Mouse (Mus musculus): ENCODE measurements at regions not wholly inside any gene's neighbourhood (a gene's known extent, or its start where the extent isn't known, plus 50 kb on each side); places are given as distances from the start of the nearest gene placed in this dataset.
A peak's percentile ranks its signal among the peaks of the same experiment; 100 is the strongest.

- no peak for DNase-seq
These were observed 404.3 kb downstream of the Cetn3 start for GRCm38 (mm10) chr13:82187196-82187595.

DNA sequence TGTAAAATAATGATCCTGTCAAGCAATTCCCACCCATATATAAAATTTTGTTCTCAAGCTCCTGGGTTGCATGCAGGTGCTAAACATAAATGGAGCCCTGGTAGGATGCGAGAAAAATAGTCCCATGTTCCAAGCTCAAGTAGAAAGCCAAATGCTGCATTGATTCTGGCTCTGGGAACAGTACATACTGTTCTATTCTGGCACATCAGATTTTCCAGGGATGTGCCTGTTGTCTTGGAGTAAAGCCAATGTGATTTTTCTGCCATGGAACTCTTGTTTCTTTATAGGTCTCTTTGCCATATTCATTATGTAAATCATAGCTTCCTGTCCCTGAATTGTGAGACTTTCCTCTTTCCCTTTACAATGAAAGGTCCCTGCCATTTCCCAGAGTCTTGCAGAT, 417.9 kb downstream of the Cetn3 start:
- no peak for DNase-seq

- no peak for DNase-seq
These were observed 442.6 kb downstream of the Cetn3 start for GRCm38 (mm10) chr13:82225430-82225829.

- no peak for DNase-seq
These were observed 451.0 kb downstream of the Cetn3 start for GRCm38 (mm10) chr13:82233901-82234300.

DNA sequence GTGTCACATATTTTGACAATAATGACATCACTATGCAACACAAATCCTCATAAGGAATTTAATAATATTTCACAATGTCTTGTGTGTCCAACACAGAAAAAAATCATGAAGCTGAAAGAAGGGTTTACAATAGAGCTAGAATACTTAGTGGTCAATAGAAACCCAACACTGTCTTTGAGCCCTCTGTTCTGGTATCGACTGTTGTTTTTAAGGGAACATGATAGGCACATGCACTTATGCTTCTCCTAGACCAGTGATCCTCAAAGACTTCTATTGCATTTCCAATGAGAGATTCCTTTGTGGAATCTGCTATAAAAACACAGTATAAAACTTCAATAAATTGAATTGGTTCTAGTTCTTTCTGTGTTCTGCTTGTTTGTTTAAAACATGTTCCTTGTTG, 463.4 kb downstream of the Cetn3 start:
- DNase-seq: no peak

- DNase-seq: no peak
These were observed 467.5 kb downstream of the Cetn3 start for GRCm38 (mm10) chr13:82250361-82250760.

DNA sequence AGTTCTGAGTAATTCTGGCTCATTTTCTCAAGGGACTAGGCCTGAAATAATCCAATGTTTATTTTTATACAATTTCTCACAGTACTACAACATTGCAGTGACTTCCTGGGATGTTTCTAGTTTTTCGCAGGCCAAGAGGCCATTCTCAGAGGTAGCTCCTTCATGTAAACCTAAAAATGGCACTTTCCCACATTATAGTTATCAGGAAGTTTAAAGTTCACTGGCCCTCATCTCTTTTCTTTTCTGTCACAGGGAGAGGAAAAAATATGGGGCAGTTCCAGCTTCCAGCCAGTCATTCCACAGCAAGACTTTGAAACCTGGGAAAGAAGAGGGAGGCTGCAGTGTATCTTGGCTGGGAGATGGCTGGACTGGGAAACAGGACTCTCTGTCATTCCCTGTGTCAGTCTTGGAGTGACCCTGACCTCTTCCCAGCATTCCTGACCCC, 475.6 kb downstream of the Cetn3 start:
- DNase-seq: peak; percentile 29

DNA sequence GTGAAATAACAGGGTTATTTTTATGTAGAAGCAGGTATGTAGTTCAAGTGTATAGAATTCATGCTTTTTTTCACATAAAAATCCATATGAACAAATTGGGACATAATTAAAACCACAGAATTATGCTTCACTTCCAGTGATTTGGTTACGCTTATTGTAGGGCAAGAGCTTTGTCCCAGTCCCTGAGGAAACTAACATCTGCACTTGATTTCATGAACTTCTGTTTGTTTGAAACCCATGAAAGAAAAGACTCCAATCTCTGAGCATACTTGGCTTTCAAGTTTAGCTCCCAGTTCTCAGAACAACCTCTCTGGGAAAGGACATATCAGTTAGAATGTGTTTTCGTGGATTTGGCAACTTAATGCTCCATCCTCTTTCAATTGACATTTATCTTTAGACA, 481.4 kb downstream of the Cetn3 start:
- DNase-seq: no peak

- no peak for DNase-seq
These were observed 482.3 kb downstream of the Cetn3 start for GRCm38 (mm10) chr13:82265170-82265569.

GRCm38 (mm10) chr13:82265736-82266135, 482.9 kb downstream of the Cetn3 start:
- no peak for DNase-seq

DNA sequence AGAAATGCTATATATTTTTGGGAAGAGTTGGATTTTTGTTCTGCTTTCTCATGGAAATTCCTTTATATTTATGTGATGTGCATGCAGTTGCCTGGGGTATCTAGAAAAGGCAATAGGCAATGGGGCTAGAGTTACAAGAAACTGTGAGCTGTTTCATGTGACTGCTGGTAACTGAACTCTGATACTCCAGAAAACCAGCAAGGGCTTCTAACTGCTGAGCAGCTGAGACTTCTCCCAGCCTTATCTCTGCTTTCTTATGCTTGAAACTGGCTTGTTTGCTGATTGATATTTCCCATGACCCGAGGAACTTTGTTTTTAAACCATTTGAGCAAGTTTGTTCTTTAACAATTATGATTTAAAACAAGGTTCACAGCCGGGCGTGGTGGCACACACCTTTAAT, 491.9 kb downstream of the Cetn3 start:
- no peak for DNase-seq

GRCm38 (mm10) chr13:82276001-82276400, 493.1 kb downstream of the Cetn3 start:
- DNase-seq: no peak

GRCm38 (mm10) chr13:82280744-82281143, 497.9 kb downstream of the Cetn3 start:
- no peak for DNase-seq

GRCm38 (mm10) chr13:82295834-82296233, 513.0 kb downstream of the Cetn3 start:
- no peak for DNase-seq

GRCm38 (mm10) chr13:82304227-82304626, 521.4 kb downstream of the Cetn3 start:
- no peak for DNase-seq

DNA sequence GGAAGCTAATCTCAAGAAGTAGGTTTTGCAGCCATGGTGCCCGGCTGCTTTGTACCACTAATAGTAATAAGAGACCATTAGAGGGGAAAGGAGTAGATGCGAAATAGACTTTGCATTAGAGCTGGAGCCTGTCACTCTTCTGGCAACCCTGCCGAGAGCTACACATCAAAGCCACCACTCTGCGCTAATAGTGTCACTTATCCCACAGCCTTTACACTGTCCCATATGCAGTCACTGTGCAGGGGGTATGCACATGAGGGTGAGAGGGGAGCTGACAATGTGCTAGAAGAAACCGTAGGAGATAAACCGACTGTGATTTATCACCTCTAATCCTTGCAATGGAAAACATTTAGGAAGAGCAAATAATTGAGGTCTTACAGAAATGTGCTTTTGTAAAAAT, 522.2 kb downstream of the Cetn3 start:
- no peak for DNase-seq

DNA sequence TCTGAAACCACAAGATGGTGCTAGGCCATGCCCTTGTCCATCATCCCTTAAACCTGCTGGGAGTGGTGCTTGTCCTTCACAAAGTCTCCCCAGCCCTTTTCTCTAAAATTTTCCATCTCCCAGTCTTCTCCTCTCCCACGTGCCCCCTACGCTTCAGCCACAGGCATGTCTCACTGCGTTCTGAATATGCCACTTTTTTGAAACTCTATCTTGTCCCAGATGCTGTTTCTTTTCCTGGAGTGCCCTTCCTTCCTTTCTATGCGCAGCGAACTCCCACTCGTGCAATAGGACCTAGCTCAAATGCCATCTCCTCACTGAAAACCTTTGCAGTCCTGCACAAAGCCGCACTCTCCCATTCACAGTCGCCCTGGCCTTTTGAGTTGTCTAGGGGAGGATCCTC, 525.5 kb downstream of the Cetn3 start:
- no peak for DNase-seq

GRCm38 (mm10) chr13:82316573-82317202, 533.8 kb downstream of the Cetn3 start:
- DNase-seq: no peak

GRCm38 (mm10) chr13:82317203-82317580, 534.3 kb downstream of the Cetn3 start:
- DNase-seq: peak; percentile 7

- DNase-seq: no peak
These were observed 535.5 kb downstream of the Cetn3 start for GRCm38 (mm10) chr13:82318395-82318794.

GRCm38 (mm10) chr13:82354355-82354754, 571.5 kb downstream of the Cetn3 start:
- DNase-seq: no peak

GRCm38 (mm10) chr13:82355296-82355695, 572.4 kb downstream of the Cetn3 start:
- DNase-seq: no peak

- DNase-seq: peak; percentile 4
These were observed 576.6 kb downstream of the Cetn3 start for GRCm38 (mm10) chr13:82359442-82359841.

GRCm38 (mm10) chr13:82360711-82361110, 577.8 kb downstream of the Cetn3 start:
- DNase-seq: no peak

- DNase-seq: no peak
These were observed 578.5 kb downstream of the Cetn3 start for GRCm38 (mm10) chr13:82361379-82361778.

Measured in kidney, postnatal 10 days (tissue).